Mouse (Mus musculus) limb, embryonic 13.5 days (tissue): ENCODE data around the gene Sh3d21. TPM values are rescaled to one million over a fixed set of nuclear protein-coding genes. Genes with fewer than 3 reads are reported as not detected.

Source experiments
- ATAC-seq: fragments of 200-750 bp; cut with Nextera tagmentation; 2 replicates; pipeline ENCODE4 v1.8.0; 2017; ENCODE audit warnings: low read depth, moderate number of reproducible peaks, moderate TSS enrichment; ENCODE audit not compliant: low FRiP score
- H3K27ac ChIP-seq: fragments of 300-500 bp; sonication (generic); 2 replicates; pipeline ENCODE4 v1.5.1; 2015; ENCODE audit warnings: inconsistent platforms, mild to moderate bottlenecking, moderate library complexity
- H3K27me3 ChIP-seq: fragments of 300-500 bp; sonication (generic); 2 replicates; pipeline ENCODE4 v1.6.1; 2015; ENCODE audit warnings: mild to moderate bottlenecking, inconsistent platforms
- H3K36me3 ChIP-seq: fragments of 300-500 bp; sonication (generic); 2 replicates; pipeline ENCODE4 v1.6.1; 2015; ENCODE audit warnings: inconsistent platforms, mild to moderate bottlenecking, moderate library complexity
- H3K4me1 ChIP-seq: fragments of 300-500 bp; sonication (generic); 2 replicates; pipeline ENCODE4 v1.6.1; 2015; ENCODE audit warnings: inconsistent platforms
- H3K4me2 ChIP-seq: fragments of 300-500 bp; sonication (generic); replicated peaks from 2 replicates; pipeline ENCODE4 v1.6.1; 2015; ENCODE audit warnings: inconsistent platforms, mild to moderate bottlenecking, moderate library complexity
- H3K4me3 ChIP-seq: fragments of 300-500 bp; sonication (generic); 2 replicates; pipeline ENCODE4 v1.5.1; 2015; ENCODE audit warnings: moderate library complexity, mild to moderate bottlenecking, inconsistent platforms
- H3K9ac ChIP-seq: fragments of 300-500 bp; sonication (generic); 2 replicates; pipeline ENCODE4 v1.6.1; 2015; ENCODE audit warnings: mild to moderate bottlenecking, inconsistent platforms
- H3K9me3 ChIP-seq: fragments of 300-500 bp; sonication (generic); 2 replicates; pipeline ENCODE4 v1.6.1; 2016; ENCODE audit warnings: inconsistent platforms
- WGBS: fragments of 180-500 bp; shearing (Covaris S2); methylation state at CpG from one replicate; pipeline ENCODE4 v1.1.7; 2015; 5-methylcytosine and 5-hydroxymethylcytosine counted together
- polyA plus RNA-seq: library from polyadenylated mRNA; unstranded; fragments of >200 nt; fragmentation: Nextera tagmentation; extraction: Ambion mirVana; gene quantifications from 2 replicates; pipeline ENCODE4 v1.2.1, GENCODE M21; 2015

Gene Sh3d21
- polyA plus RNA-seq, 1 experiment from 2014 or later, result 9.3 TPM

DNA sequence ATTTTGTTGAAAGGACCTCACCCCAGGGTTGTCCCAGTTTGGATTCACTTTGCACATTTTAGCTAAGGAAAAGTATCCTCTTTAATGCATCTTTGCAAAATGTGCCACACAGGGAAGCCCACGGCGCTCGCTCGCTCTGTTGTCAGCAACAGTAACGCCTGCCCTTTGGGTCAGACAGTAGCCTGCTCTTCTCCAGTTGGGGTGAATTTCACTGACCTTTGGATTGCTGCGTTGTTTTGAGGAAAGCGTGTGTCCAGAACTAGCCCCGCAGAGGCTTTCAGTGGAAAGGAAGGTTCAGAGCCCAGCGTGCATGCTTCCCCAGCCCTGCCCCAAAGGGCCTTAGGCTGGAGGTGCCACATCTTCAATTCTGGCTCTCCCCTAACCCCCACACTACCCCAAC, 47.9 kb downstream of the Sh3d21 start:
- H3K27me3 ChIP-seq, result no peaks in the 10 kb centered on the region
- no peak overlapping the region for H3K27ac ChIP-seq
- WGBS, result 90% methylated on average over 9 of the region's 9 CpGs
- H3K36me3 ChIP-seq, result peaks cover 11% of the 10 kb centered on the region; the same call in 1 of the 2 replicates
- no peak overlapping the region for H3K4me2 ChIP-seq
- H3K4me3 ChIP-seq, result no peak overlapping the region
- peaks cover 19% of the 10 kb centered on the region for H3K4me1 ChIP-seq
- no peaks in the 10 kb centered on the region for H3K9me3 ChIP-seq
- ATAC-seq, result no peak
- H3K9ac ChIP-seq, result 0 out of 2 replicates have a peak overlapping the region, but pooled peaks have one; percentile 19

DNA sequence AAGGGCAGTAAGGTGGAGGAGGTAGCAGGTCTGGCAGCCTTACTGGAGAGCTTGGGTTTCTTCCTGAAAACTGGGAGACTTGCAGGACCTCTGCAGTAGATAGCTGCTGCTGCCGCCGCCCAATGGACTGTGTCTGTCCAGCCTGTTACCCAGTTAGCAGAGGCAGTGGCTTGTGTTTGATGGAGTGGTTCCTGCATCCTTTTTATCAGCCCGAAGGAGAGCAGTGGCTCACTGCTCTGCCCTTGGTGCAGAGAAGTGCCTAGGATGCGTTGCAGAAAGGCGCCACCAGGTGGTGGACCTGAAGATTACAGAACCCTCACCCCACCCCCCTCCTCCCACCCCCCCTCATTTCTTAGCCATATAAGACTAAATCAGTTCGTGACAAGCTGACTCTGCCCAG, 49.3 kb downstream of the Sh3d21 start:
- WGBS, result 30% methylated on average over 6 of the region's 6 CpGs
- no peaks in the 10 kb centered on the region for H3K27me3 ChIP-seq
- no peak overlapping the region for H3K9ac ChIP-seq
- no peak overlapping the region for H3K4me3 ChIP-seq
- no peak overlapping the region for H3K27ac ChIP-seq
- no peaks in the 10 kb centered on the region for H3K9me3 ChIP-seq
- no peak for ATAC-seq
- H3K4me2 ChIP-seq, result no peak overlapping the region
- H3K36me3 ChIP-seq, result peaks cover 11% of the 10 kb centered on the region; the same call in 1 of the 2 replicates
- H3K4me1 ChIP-seq, result peaks cover 32% of the 10 kb centered on the region

DNA sequence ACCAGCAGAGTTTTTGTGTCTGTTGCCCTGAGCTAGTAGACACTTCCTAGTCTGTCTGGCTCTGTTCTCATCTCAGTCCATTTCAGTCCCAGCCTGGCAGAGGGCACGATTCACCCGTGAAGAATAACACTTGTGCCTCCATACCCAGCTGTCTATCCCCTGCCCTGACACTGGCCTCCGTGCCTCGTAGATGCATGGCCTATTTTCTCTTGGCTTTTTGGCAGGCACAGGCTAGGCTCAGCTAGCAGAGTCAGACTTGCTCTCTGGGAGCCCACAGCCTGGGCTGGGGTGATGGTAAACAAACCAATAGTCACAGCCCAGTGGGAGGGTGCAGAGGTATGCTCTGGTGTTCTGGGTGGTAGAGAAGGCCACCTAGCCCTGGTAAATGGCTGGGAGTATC, 50.0 kb downstream of the Sh3d21 start:
- 91% methylated on average over 4 of the region's 4 CpGs for WGBS
- H3K27ac ChIP-seq, result no peak overlapping the region
- no peak for ATAC-seq
- no peak overlapping the region for H3K4me3 ChIP-seq
- H3K4me1 ChIP-seq, result peaks cover 38% of the 10 kb centered on the region
- H3K27me3 ChIP-seq, result no peaks in the 10 kb centered on the region
- H3K9me3 ChIP-seq, result no peaks in the 10 kb centered on the region
- no peak overlapping the region for H3K4me2 ChIP-seq
- peaks cover 10% of the 10 kb centered on the region; the same call in 1 of the 2 replicates for H3K36me3 ChIP-seq
- no peak overlapping the region for H3K9ac ChIP-seq

DNA sequence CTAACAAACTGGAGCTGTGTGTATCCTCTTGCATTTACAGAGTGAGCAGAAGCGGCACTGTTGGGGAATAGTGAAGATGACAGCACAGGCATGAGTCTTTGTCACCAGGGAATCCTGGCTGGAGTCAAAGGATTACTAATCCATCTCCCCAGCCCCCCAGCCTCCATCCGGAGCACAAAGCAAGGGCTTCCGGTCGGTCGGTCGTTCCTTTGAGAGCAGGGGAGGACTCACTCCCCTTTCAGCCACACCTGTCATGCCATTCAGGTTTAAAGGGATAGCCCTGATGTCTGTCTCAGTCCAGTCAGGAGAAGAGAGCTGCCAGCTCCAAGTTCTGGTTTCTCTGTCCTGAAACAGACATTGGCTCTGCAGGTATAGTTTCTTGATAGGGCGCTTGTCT, 52.1 kb downstream of the Sh3d21 start:
- Histone ChIP-seq H3K4me2 (peak overlapping the region; percentile 47), H3K27me3 (no peaks in the 10 kb centered on the region), H3K4me3 (no peak overlapping the region), H3K27ac (peak overlapping the region; percentile 82), H3K36me3 (no peaks in the 10 kb centered on the region), H3K9me3 (no peaks in the 10 kb centered on the region), H3K4me1 (peaks cover 43% of the 10 kb centered on the region), H3K9ac (peak overlapping the region; percentile 48; the same call in 1 of the 2 replicates)
- 18% methylated on average over 7 of the region's 7 CpGs for WGBS
- ATAC-seq, result 0 out of 2 replicates have a peak, but pooled peaks have one; percentile 2

DNA sequence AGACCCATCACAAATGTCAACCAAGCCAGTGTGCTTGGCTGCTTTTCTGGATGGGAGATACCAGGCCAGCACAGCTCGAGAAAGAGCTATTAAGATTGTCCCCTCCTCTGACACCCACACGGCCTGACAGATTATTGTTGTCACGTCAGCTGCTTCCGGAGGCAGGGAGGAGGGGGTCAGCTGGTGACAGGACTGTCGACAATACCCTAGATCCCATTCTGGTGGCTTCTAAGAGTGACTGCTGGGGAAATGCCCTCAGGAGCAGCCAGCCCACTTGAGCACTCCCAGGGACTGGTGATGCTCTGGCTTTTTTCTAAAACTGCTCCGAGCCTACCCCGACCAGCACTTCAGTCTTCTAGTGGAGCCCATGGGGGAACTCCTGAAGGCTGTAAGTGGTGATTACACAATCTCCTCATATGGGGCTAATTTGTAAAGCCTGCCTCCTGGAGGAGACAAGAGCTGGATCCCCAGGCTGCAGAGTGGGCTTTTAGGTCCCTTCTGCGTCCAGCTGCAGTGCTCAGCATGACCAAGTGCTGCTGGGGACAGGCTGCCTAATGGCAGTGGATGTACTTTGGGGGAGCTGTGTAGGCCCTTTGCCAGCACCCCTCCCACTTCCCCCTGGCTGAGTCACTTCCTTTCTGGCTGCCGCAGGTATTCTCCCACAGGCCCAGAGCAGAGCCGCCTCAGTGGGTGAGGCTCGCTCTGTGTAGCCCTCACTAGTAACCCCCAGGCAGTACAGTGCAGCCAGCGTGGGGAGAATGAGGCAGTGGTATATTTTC, 52.7 kb downstream of the Sh3d21 start:
- H3K4me3 ChIP-seq, result no peak overlapping the region
- peak overlapping the region; percentile 47 for H3K4me2 ChIP-seq
- H3K36me3 ChIP-seq, result no peaks in the 10 kb centered on the region
- WGBS, result 8% methylated on average over 12 of the region's 12 CpGs
- peak; percentile 73 for ATAC-seq
- H3K4me1 ChIP-seq, result peaks cover 39% of the 10 kb centered on the region
- peak overlapping the region; percentile 82 for H3K27ac ChIP-seq
- no peaks in the 10 kb centered on the region for H3K9me3 ChIP-seq
- H3K9ac ChIP-seq, result peak overlapping the region; percentile 48
- H3K27me3 ChIP-seq, result no peaks in the 10 kb centered on the region

DNA sequence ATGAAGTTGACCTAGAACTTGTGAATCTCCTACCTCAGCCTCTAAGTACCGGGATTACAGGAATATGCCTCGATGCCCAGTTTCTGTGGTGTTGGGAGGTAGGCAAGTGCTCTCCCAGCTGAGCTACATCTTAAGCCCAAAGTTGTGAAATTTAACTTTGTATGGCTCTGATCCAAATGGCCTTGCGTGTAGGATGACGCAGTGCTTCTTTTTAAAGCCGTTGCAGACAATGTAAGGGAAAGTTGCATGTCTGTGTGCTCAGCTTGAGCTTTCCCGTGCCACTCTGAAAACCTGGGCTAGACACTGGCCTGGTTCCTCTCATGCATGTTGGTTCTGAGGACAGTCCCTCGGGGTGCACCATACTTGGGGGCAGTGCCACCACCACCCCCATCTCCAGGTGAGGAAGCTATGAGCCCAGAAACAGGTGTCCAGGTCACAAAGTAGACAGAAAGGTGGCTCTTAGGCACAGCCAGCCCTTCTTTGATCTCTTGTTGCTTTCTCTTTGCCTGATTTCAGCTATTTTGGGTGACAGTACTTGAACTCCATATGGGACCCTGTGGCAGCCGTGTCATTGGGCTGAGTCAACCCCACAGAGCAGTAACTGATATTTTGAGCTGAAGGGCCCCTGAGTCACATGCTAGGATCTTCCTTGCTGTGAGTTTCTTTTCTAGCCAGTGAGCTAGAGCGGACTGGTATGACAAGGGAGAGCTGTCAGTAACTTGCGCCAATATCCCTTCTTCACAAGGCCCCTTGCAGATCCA, 53.5 kb downstream of the Sh3d21 start:
- no peaks in the 10 kb centered on the region for H3K36me3 ChIP-seq
- H3K9me3 ChIP-seq, result no peaks in the 10 kb centered on the region
- ATAC-seq, result no peak
- WGBS, result 72% methylated on average over 10 of the region's 10 CpGs
- H3K9ac ChIP-seq, result peak overlapping the region; percentile 48; the same call in 1 of the 2 replicates
- peaks cover 43% of the 10 kb centered on the region for H3K4me1 ChIP-seq
- peak overlapping the region; percentile 47 for H3K4me2 ChIP-seq
- H3K27ac ChIP-seq, result peak overlapping the region; percentile 82; the same call in 1 of the 2 replicates
- no peak overlapping the region for H3K4me3 ChIP-seq
- H3K27me3 ChIP-seq, result no peaks in the 10 kb centered on the region

DNA sequence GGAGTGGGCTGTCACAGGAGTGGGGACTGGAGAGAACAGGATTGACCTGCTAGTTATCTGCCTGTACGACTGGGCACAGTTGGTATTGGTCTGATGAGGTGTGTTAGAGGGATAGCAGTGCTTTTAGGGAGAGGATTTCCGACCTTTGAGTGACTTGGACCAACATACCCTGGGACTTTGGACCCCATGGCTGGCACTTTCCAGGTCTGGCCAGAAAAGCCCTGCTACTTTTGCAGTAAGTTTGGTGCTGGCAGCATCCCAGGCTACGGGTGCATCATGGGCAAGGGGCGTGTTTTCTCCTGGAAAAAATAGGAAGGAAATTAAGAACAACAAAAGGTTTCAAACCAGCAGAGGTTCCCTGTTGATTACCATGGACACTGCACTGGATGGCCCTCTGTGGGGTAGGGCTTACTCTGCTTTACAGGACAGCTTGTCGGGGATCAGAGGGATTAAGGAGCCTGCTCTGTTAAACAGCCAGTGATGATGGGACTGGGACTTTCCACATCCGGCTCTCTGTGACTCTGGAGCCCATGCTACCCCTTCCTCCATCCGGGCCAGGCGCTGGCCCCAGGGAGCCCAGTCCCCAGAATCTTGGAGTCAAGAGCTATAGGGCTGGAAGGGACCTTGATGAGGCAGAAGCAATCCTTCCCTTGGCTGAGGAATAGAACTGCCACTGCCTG, 55.1 kb downstream of the Sh3d21 start:
- 45% methylated on average over 8 of the region's 8 CpGs for WGBS
- H3K9ac ChIP-seq, result peak overlapping the region; percentile 31; the same call in 1 of the 2 replicates
- no peaks in the 10 kb centered on the region for H3K36me3 ChIP-seq
- H3K27me3 ChIP-seq, result no peaks in the 10 kb centered on the region
- no peaks in the 10 kb centered on the region for H3K9me3 ChIP-seq
- ATAC-seq, result no peak
- peaks cover 48% of the 10 kb centered on the region for H3K4me1 ChIP-seq
- H3K4me2 ChIP-seq, result no peak overlapping the region
- H3K4me3 ChIP-seq, result no peak overlapping the region
- H3K27ac ChIP-seq, result no peak overlapping the region

DNA sequence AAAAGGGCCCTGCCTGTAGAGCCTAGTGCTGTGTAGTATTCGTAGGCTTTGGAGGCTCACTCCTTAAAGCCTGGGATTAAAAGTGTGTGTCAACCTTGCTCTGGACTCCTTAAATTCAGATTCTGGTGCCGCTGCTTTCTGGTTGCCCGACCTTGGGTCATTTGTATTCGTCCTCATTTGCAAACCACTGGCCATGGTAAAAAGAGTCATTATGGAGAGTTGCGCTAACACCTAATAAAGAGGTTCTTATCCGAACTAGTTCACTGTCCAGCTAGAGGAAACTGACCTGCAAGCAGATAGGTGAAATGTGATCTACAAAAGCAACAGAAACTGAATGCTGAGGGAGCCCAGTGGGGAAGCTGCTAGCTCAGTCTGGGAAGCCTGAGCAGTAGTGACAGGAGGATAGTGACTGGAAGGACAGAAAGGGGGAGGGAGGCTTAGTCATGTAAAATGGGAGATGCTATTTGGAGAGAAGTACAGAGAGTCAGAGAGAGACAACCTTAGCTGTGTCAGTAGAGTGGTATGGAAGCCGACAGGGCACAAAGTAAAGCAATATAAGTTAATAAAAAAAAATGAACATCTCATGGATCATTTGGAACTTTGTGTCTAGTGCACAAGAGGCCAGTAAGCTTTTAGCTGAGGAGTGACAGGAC, 58.0 kb downstream of the Sh3d21 start:
- no peaks in the 10 kb centered on the region for H3K27me3 ChIP-seq
- peak overlapping the region; percentile 87 for H3K4me3 ChIP-seq
- H3K27ac ChIP-seq, result no peak overlapping the region
- H3K9me3 ChIP-seq, result no peaks in the 10 kb centered on the region
- H3K4me1 ChIP-seq, result peaks cover 46% of the 10 kb centered on the region
- H3K9ac ChIP-seq, result peak overlapping the region; percentile 87; the same call in 1 of the 2 replicates
- no peaks in the 10 kb centered on the region; the same call in 1 of the 2 replicates for H3K36me3 ChIP-seq
- H3K4me2 ChIP-seq, result peak overlapping the region; percentile 97
- 54% methylated on average over 7 of the region's 7 CpGs for WGBS
- ATAC-seq, result no peak

DNA sequence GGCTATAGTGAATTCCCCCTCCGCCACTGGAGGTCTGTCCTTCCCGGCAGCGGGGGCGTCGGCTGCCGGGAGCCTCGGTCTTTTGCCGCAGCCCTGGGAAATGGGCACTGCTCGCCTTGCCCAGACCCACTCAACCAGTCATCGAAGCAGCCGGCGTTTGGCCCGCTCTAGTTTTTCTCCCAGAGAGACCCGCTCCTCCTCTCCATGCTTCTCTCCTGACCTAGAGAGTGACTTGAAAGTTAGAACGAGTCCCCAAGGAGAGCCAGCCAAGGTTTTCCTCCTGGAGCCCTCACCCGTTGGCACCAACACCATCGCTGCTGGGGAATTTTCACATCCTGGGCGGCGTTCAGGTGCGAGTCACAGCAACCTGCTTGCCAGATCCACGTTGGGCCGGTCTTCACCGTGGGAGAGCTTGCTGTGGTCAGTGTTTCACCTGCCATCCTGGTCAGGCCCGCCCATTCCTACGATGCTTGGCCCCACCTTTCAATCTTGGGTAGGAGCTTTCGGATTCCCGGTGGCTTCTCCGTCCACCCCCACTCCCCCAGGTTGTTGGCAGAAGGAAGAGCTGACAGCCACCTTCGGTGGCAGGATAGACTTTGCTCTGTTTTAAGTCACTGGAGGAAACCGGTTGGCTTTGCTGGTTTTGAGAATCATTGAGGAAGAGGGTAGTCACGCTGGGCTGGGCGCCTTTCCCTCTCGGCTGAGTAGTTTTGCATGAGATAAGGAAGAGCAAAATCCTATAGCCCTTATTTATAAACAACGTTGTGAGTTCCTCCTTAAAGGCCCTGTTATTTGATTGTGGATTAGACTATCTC, 58.8 kb downstream of the Sh3d21 start:
- H3K4me2 ChIP-seq, result peak overlapping the region; percentile 97
- no peak overlapping the region for H3K27ac ChIP-seq
- H3K9ac ChIP-seq, result peak overlapping the region; percentile 87
- peak overlapping the region; percentile 87 for H3K4me3 ChIP-seq
- H3K4me1 ChIP-seq, result peaks cover 38% of the 10 kb centered on the region
- H3K27me3 ChIP-seq, result no peaks in the 10 kb centered on the region
- peaks cover 5% of the 10 kb centered on the region; the same call in 1 of the 2 replicates for H3K36me3 ChIP-seq
- ATAC-seq, result peak; percentile 3; the same call in 1 of the 2 replicates
- 4% methylated on average over 34 of the region's 34 CpGs for WGBS
- H3K9me3 ChIP-seq, result no peaks in the 10 kb centered on the region

DNA sequence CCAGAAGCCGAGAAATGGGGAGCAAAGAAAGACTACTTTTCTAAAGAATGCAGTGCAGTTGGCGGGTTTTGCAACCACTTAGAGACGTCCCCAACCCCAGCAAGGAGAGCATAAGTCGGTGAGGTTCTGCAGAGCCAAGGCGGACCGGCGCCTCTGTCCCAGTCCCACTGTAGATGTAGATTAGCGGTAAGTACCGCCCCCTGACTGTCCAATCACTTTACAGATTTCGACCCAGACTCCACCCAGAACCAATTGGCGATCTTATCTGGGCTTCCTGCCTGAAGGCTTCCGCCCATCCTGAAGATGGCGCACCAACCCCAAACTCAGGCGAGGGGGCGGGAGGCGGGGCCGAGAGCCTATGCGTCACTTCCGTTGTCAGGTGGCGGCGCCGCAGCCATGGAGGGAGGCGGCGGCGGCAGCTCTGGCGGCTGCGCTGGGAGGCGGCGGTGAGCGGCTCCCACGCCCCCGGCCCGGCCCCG, 59.7 kb downstream of the Sh3d21 start, which contains the start of gene Stk40:
Gene Stk40 (plus strand): TSS at position 368 of the 479 bp plus-strand sequence.
- H3K4me3 ChIP-seq, result peak within 1 kb of the TSS; percentile 87
- WGBS, result 2% methylated on average over 34 of the region's 34 CpGs

More for the DNA sequence above, 59.7 kb downstream of the Sh3d21 start, which contains the start of gene Stk40:
- Histone ChIP-seq H3K9me3 (no peaks in the 10 kb centered on the region), H3K27ac (peak within 1 kb of the TSS; percentile 29), H3K27me3 (no peaks in the 10 kb centered on the region), H3K9ac (peak within 1 kb of the TSS; percentile 87), H3K4me2 (peak within 1 kb of the TSS; percentile 97), H3K36me3 (peaks cover 14% of the 10 kb centered on the region), H3K4me1 (peaks cover 31% of the 10 kb centered on the region)
- ATAC-seq, result peak; percentile 98
